Mouse (Mus musculus) skeletal muscle tissue, postnatal 0 days (tissue): ENCODE measurements around the gene Ddx20. TPM values are rescaled to one million over a fixed set of nuclear protein-coding genes. Genes with fewer than 3 reads are reported as not detected.

Source experiments
- polyA plus RNA-seq: library from polyadenylated mRNA; unstranded; fragments of >200 nt; fragmentation: Nextera tagmentation; extraction: Ambion mirVana; gene quantifications from 2 replicates; pipeline ENCODE4 v1.2.1, GENCODE M21; 2015

Gene Ddx20
- polyA plus RNA-seq: 11.8 and 11.9 TPM in 2 replicates

GRCm38 (mm10) chr3:105687324-105688060, at the start of gene Ddx20:
Ddx20 (minus strand) TSS chr3:105687574.

GRCm38 (mm10) chr3:105704031-105705008, 16.9 kb upstream of the Ddx20 start, which contains the start of gene Inka2:
Inka2 (plus strand) TSS chr3:105704599.

Other genes with a start within 250 kb of the Ddx20 start
- gene Kcnd3, start 235.2 kb downstream of the Ddx20 start, polyA plus RNA-seq: 0.04 and 0.08 TPM in 2 replicates
- gene Inka2, start 17.0 kb upstream of the Ddx20 start, polyA plus RNA-seq: 9.5 and 11.3 TPM in 2 replicates
- 110 and 128 TPM in 2 replicates for gene Rap1a, start 113.8 kb upstream of the Ddx20 start, polyA plus RNA-seq
- 3.4 and 5.3 TPM in 2 replicates for gene Adora3, start 183.3 kb upstream of the Ddx20 start, polyA plus RNA-seq
- gene Tmigd3, start 183.3 kb upstream of the Ddx20 start, polyA plus RNA-seq: 0.18 TPM in 2 replicates
- gene I830077J02Rik, start 245.1 kb upstream of the Ddx20 start, polyA plus RNA-seq: 0.95 and 1.9 TPM in 2 replicates